Mouse (Mus musculus) T-helper 17 cell (primary cell): ENCODE data around the gene 4932415D10Rik.

Source experiments
- in situ Hi-C, 2 experiments: fragments of 300-600 bp; cut with MboI, MseI; formaldehyde crosslinking; loops; 1 replicate in 1 of 2; 2 replicates in 1 of 2; pipeline ENCODE4 v1.15.1; 2025; ENCODE audit warnings: high pct_unique_total_duplicates in 2 of 2

The 4932415D10Rik gene

GRCm38 (mm10) chr10:82316482-82316881, at the start of gene 4932415D10Rik:
Gene 4932415D10Rik (minus strand): TSS chr10:82316582.
- in situ Hi-C loops, result no loop called here

DNA sequence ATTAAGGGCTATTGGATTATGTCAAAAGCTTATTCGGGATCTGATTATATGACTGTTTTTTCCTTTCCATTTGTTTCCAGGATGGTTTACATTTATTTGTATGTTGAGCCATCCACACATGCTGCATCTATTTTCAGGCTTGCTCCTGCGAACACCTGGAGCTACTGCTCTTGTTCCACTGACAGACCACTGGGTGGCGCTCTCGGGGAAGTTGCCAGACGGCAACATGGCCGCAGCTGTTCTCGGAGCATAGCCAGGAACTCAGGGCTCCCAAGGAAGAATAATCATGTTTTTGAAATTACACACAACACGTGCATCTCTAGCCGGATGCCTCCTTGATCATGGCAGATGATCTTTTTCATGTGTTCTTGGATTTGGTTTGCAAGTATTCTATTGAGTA, 45.5 kb upstream of the 4932415D10Rik start:
- in situ Hi-C loops, result loop anchor here (5.0 kb wide), 2 partner anchors 250 to 255 kb away; no protein-coding TSS in a partner anchor

- in situ Hi-C loops, result no loop called here
Measured at GRCm38 (mm10) chr10:82355401-82355800, 39.0 kb upstream of the 4932415D10Rik start.

- in situ Hi-C loops, result no loop called here
Measured at GRCm38 (mm10) chr10:82354083-82355010, 38.0 kb upstream of the 4932415D10Rik start, which contains the start of gene Gm4924. Gene Gm4924 (plus strand): TSS chr10:82354255.

- in situ Hi-C loops, result no loop called here
Measured at GRCm38 (mm10) chr10:82329826-82330225, 13.4 kb upstream of the 4932415D10Rik start.

- in situ Hi-C loops, result no loop called here
Measured at GRCm38 (mm10) chr10:82320134-82320533, 3.8 kb upstream of the 4932415D10Rik start.

- in situ Hi-C loops, result loop anchor here in 1 of 2 experiments (5.0 kb wide), 1 partner anchor 1146 kb away; no protein-coding TSS in a partner anchor
Measured at GRCm38 (mm10) chr10:82296440-82296839, 19.9 kb downstream of the 4932415D10Rik start.

DNA sequence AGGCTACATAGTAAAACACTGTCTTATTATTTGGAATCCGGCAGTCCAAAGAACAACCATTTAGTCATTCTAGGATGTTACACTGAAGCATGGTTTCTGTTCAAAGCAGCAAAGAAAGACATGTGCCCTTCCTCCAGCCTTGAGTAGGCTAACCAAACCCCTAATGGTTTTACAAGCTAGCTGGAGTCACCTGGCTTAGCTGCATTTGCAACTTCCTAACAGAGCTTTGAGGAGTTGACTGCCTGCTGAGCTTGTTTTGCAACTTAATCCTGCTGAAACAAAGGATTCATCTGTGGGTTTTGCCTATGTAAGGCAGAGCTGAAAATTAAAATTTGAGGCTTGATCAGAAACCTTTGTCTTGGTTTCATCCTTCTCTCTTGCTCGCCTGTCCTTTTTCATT, 59.1 kb downstream of the 4932415D10Rik start:
- in situ Hi-C loops, result no loop called here

DNA sequence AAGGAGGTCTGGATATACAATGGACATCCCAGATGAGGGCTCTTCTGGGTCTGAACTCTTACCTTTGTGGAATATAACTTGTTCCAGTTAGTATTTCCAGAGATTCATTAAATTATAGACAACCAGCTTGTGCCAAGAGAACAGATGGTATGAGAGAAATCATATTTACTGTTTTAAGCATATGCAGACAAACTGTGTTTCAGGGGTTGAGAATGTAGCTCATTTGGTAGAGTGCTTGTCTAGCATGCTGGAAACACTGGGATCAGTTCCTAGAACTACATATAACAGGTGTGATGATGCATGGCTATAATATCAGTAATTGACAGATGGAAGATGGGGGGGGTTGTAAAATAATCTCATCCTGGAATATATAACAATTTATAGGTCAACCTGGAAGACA, 71.4 kb downstream of the 4932415D10Rik start:
- in situ Hi-C loops, result no loop called here

GRCm38 (mm10) chr10:82241401-82241788, 75.0 kb downstream of the 4932415D10Rik start:
- in situ Hi-C loops, result no loop called here

GRCm38 (mm10) chr10:82240742-82241400, 75.5 kb downstream of the 4932415D10Rik start, which contains the start of gene Zfp938:
Gene Zfp938 (minus strand): TSS chr10:82241280.
- in situ Hi-C loops, result no loop called here
